Mouse (Mus musculus): ENCODE results near the gene Tnrc6a.

GRCm38 (mm10) chr7:123199656-123200206 lies 76.0 kb downstream of the Tnrc6a start:
- TF ChIP-seq CTCF (IDR thresholded peaks at IDR 0.05 in 2 of 3, conservative IDR thresholded peaks at IDR 0.05 in 1 of 3; ENCODE audit: control insufficient read depth in 1 of 3, insufficient read depth in 1 of 3, low read depth in 2 of 3, low read length in 3 of 3, poor library complexity in 1 of 3, severe bottlenecking in 1 of 3) (no peak), GATA1 (IDR thresholded peaks at IDR 0.05; ENCODE audit: low read depth, low read length) (no peak), E2F4 (IDR thresholded peaks at IDR 0.05; ENCODE audit: borderline replicate concordance, low read depth, low read length) (no peak), EP300 (IDR thresholded peaks at IDR 0.05; ENCODE audit: low read depth in 1 of 2, low read length in 2 of 2) (no peak)

All from MEL (cell line).